Mouse (Mus musculus) bone marrow, adult 2 months (tissue): ENCODE results near the gene Ttc13.

Source experiments
- CTCF ChIP-seq: fragments of 200-500 bp; IDR thresholded peaks from 2 replicates; pipeline ENCODE4 v1.5.1; 2011; ENCODE audit warnings: low read length, control low read depth; ENCODE audit not compliant: control insufficient read depth, insufficient read depth
- POLR2A ChIP-seq: fragments of 200-500 bp; IDR thresholded peaks from 2 replicates; pipeline ENCODE4 v1.6.1; 2011; ENCODE audit warnings: low read depth, mild to moderate bottlenecking, control low read depth, low read length, borderline replicate concordance; ENCODE audit not compliant: control insufficient read depth

- TF ChIP-seq POLR2A (no peak), CTCF (no peak)
These were observed 17.4 kb downstream of the Ttc13 start for GRCm38 (mm10) chr8:124704376-124704775.
